Mouse (Mus musculus) liver, adult 2 months (tissue): ENCODE measurements around the gene Stxbp4.

ENCODE experiments used
- CTCF ChIP-seq: fragments of 200-500 bp; IDR thresholded peaks from 2 replicates; pipeline ENCODE4 v1.5.1; 2011; ENCODE audit warnings: low read depth, low read length, control low read depth
- POLR2A ChIP-seq: fragments of 200-500 bp; IDR thresholded peaks from 2 replicates; pipeline ENCODE4 v1.6.1; 2011; ENCODE audit warnings: low read length, control low read depth; ENCODE audit not compliant: insufficient read depth; ENCODE audit errors: extremely low read depth

DNA sequence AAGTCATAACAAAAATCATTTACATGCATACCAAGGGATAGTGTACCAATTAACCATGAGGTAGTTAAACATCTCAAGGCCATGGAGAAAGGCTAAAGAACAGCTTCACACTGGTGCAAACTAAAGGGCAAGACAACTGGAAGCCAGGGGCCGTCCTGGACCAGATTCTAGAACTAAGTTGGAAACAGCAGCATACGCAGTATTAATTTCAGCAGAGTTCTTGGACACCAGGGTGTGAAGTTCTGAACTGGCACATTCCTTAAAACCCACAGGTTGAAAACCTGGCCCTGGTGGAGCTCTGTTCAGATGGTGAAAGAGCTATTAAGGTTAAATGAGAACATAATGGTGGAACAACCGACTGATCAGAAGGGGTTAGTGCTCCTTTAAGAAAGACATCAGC is 3.2 kb downstream of the Stxbp4 start:
- TF ChIP-seq CTCF: no peak
- no peak for TF ChIP-seq POLR2A
